Mouse (Mus musculus) G1E (cell line): ENCODE results near the gene Gna15. TPM values are rescaled to one million over a fixed set of nuclear protein-coding genes. Genes with fewer than 3 reads are reported as not detected.

Experiments
- ATAC-seq: 2 replicates; pipeline ENCODE4 v1.8.0; 2016; ENCODE audit warnings: mild to moderate bottlenecking; ENCODE audit not compliant: insufficient number of reproducible peaks, poor library complexity, low FRiP score, severe bottlenecking; ENCODE audit errors: extremely low read depth
- DNase-seq: peaks from one replicate; pipeline ENCODE4 v3.0.0; 2012; ENCODE audit warnings: low spot score
- H3K27me3 ChIP-seq: 2 replicates; pipeline ENCODE4 v1.6.1; 2012; ENCODE audit warnings: mild to moderate bottlenecking, low read length, inconsistent platforms; ENCODE audit not compliant: insufficient read depth
- H3K36me3 ChIP-seq: replicated peaks from 2 replicates; pipeline ENCODE3; 2012; ENCODE audit warnings: mild to moderate bottlenecking, inconsistent platforms
- H3K4me1 ChIP-seq: 2 replicates; pipeline ENCODE4 v1.6.1; 2012; ENCODE audit warnings: low read depth, low read length, inconsistent platforms, mixed read lengths; ENCODE audit not compliant: insufficient read depth
- H3K4me3 ChIP-seq: 2 replicates; pipeline ENCODE4 v1.5.1; 2012; ENCODE audit warnings: low read depth, mild to moderate bottlenecking, inconsistent platforms, low read length, moderate library complexity, mixed read lengths
- H3K9me3 ChIP-seq: replicated peaks from 2 replicates; pipeline ENCODE4 v1.6.1; 2012; ENCODE audit warnings: inconsistent platforms
- CTCF ChIP-seq: IDR thresholded peaks from 2 replicates; pipeline ENCODE4 v1.5.1; 2012; ENCODE audit warnings: low read depth, low read length, inconsistent platforms, mixed read lengths
- GATA1 ChIP-seq: IDR thresholded peaks from 2 replicates; pipeline ENCODE4 v1.6.1; 2012; ENCODE audit warnings: borderline replicate concordance, low read length, inconsistent platforms, mixed read lengths
- GATA2 ChIP-seq: IDR thresholded peaks from 2 replicates; pipeline ENCODE4 v1.6.1; 2012; ENCODE audit warnings: low read depth, low read length, inconsistent platforms, borderline replicate concordance
- POLR2AphosphoS5 ChIP-seq: IDR thresholded peaks from 2 replicates; pipeline ENCODE4 v1.6.1; 2012; ENCODE audit warnings: low read depth, low read length, inconsistent platforms; ENCODE audit not compliant: insufficient replicate concordance
- TAL1 ChIP-seq: conservative IDR thresholded peaks from 2 replicates; pipeline ENCODE4 v1.6.1; 2012; ENCODE audit warnings: low read depth, low read length, inconsistent platforms, mixed read lengths
- polyA plus RNA-seq: library from polyadenylated mRNA; stranded (reverse); fragments of >175 nt; gene quantifications from 2 replicates; pipeline ENCODE4 v1.2.3, GENCODE M21; 2012
- total RNA-seq, 2 experiments: library from RNA; stranded (forward) in 1 of 2; stranded (reverse) in 1 of 2; fragments of 200-1000 nt in 1 of 2; fragments of >200 nt in 1 of 2; fragmentation: Nextera tagmentation in 1 of 2; gene quantifications; 2 replicates each; pipeline ENCODE4 v1.2.3; 2014 to 2017

Gene Gna15
- total and polyA plus RNA-seq, 3 experiments = 16.5 to 22.5 (median 20.1) TPM

DNA sequence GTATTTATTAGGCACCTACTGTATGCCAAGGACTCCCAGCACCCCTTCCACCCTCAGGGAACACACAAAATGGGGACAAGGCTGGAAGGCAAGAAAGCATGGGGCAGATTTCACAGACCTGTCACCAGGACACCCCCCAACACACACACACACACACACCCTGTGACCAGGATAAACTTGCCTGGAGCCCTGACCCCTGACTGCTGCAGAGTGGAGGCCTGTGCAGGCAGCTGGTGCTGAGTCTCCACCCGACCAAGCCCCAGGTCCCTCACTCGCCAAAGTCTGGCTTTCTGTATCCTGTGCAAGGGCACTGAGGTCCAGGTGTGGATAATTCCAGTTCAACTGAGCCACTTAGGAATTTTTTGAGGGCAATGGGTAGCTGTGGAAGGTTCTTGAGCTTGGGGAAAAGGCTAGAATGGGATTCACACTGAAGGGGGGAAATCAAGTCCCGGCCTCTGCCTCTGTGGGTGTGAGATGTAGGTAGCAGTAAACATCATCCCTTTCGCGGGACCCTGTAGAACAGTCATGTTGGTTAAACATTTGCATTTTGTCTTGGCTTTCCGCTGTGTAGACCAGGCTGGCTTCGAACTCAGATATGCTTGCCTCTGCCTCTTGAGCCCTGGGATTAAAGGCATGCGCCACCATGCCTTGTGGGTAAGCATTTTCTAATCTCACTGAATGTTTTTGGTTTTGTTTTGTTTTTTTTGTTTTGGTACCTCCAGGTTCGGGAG is 45.6 kb upstream of the Gna15 start:
- peaks cover 79% of the 10 kb centered on the region for H3K4me1 ChIP-seq
- no peak overlapping the region for H3K4me3 ChIP-seq
- peaks cover 32% of the 10 kb centered on the region for H3K36me3 ChIP-seq
- peaks cover 32% of the 10 kb centered on the region for H3K27me3 ChIP-seq
- H3K9me3 ChIP-seq = no peaks in the 10 kb centered on the region
- TF ChIP-seq GATA2 = no peak
- TF ChIP-seq POLR2AphosphoS5 = no peak
- no peak for TF ChIP-seq CTCF
- TF ChIP-seq GATA1 = no peak
- TF ChIP-seq TAL1 = no peak
- DNase-seq (no peak), ATAC-seq (no peak)

DNA sequence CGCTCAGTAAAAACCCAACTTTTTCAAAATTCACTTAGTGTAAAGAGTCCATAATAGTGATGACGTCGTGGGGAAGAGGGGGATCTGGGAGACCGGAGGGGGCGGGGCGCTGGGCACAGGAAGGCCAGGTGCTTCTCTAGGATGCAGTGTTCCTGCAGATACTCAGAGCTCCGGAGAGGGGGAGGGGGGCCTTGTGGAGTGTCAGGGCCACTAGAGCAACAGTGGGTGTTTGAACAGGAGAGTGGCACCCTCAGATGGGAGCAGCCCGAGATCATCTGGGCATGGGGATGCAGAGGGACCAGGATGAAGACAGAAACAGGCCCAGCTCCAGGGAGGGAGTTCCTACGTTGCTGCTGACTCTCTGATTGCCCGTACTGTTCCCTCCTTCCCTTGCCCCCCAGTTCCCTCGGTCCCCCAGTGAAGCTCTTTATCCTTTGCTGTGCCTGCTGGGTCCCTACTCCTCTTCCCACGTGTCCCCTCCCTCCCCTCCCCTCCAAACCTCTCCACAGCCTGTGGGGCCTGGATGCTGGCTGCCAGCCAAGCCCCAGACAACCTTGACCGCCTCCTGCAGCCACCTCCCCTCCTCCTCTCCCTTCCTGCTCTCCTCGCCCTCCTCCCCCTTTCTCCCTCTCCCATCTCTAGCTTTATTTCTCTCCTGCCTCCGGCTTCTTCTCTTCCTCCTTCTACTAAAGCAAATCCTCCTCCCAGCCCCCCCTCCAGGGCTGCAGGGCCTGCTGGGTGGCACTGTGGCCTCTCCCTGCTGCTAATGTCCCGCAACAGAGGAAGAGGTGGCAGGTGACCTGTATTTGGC is 44.6 kb upstream of the Gna15 start:
- DNase-seq (no peak), ATAC-seq (no peak)
- H3K9me3 ChIP-seq = no peaks in the 10 kb centered on the region
- no peak for TF ChIP-seq TAL1
- TF ChIP-seq GATA1 = no peak
- no peak for TF ChIP-seq POLR2AphosphoS5
- TF ChIP-seq GATA2 = no peak
- TF ChIP-seq CTCF = no peak
- peaks cover 42% of the 10 kb centered on the region for H3K36me3 ChIP-seq
- H3K4me1 ChIP-seq = peaks cover 80% of the 10 kb centered on the region
- H3K27me3 ChIP-seq = peaks cover 23% of the 10 kb centered on the region
- no peak overlapping the region; the same call in 1 of the 2 replicates for H3K4me3 ChIP-seq

DNA sequence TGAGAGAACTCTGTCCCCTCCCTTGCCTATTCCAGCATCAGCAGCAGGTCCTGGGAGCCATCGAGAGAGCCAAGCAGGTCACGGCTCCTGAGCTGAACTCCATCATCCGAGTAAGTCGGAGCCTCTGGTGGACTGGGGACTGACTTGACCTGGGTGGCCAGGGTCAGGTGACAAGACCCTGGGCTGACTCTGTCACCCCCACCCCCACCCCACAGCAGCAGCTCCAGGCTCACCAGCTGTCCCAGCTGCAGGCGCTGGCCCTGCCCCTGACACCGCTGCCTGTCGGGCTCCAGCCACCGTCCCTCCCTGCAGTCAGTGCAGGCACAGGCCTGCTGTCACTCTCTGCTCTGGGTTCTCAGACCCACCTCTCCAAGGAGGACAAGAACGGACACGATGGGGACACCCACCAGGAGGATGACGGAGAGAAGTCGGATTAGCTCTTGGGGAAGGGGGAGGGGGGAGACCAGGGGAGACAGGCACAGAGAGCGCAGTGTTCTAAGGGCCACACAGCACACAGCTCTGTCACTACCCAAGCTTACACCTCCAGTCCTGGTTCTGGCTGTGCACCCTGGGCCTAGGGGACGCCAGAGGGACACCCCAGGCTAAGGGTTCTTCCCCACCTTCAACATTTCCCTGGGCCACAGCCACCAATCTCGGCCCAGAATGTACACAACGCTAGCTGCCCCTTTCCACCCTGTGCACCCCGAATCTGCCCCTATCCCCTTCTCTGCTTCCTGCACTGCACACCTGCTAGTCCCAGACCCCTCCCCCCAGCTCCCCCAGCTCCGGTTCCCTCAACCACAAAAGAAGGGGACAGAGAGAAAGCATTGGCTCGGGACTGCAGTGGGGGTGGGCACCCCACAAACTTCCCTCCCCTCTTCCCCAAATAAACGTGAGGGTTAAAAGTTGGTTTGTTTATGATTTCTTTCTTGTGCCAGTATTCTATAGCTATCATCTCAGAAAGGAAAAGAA is 41.5 kb upstream of the Gna15 start:
- Histone ChIP-seq H3K4me3 (no peak overlapping the region), H3K27me3 (peaks cover 5% of the 10 kb centered on the region; the same call in 1 of the 2 replicates), H3K36me3 (peaks cover 70% of the 10 kb centered on the region), H3K9me3 (no peaks in the 10 kb centered on the region), H3K4me1 (peaks cover 78% of the 10 kb centered on the region)
- TF ChIP-seq CTCF (no peak), GATA2 (no peak), POLR2AphosphoS5 (no peak)
- DNase-seq (no peak), ATAC-seq (no peak)

DNA sequence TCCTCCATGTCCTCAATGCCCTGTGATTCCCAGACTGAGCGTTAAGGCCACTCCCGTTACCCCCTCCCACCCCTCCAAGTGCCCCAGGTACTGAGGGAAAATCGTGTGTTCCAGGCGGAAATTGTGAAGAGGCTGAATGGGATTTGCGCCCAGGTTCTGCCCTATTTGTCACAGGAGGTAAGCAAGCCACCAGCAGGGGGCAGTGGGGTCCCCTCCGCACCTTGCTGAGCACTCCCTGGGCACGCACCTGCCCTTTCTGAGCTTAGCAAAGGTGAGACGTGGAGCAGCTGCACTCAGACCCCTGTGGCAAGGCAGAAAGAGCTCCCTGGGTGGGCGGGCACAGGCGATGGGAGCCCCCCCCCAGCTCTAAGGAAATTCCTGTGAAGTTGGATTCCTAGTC is 40.7 kb upstream of the Gna15 start:
- H3K4me3 ChIP-seq = no peak overlapping the region
- H3K27me3 ChIP-seq = peaks cover 3% of the 10 kb centered on the region; the same call in 1 of the 2 replicates
- peaks cover 75% of the 10 kb centered on the region for H3K4me1 ChIP-seq
- H3K36me3 ChIP-seq = peaks cover 70% of the 10 kb centered on the region
- DNase-seq (peak; percentile 51), ATAC-seq (no peak)
- H3K9me3 ChIP-seq = no peaks in the 10 kb centered on the region
- TF ChIP-seq TAL1 (no peak), CTCF (peak; percentile 47; the same call in 1 of the 2 replicates), GATA2 (no peak), POLR2AphosphoS5 (no peak), GATA1 (no peak)

DNA sequence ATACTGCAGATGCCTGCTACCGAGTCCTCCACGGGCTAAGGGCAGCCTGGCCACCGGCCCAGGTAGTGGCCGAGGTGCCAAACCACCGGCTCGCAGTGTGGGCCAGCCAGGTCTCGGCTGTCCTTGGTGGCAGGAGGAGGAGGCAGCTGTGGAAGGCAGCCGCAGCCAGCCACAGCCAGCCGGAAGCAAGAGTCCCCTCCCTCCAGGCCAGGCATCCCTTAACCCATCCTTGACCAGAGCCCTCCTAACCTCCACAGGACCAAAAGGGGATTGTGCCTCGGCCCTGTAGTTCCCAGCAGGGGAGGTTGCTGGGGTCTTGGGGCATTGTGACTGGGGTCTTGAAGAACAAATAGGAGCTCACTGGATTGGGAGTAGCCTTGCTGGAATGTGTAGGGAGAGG is 40.2 kb upstream of the Gna15 start:
- Histone ChIP-seq H3K36me3 (peaks cover 70% of the 10 kb centered on the region), H3K4me3 (peak overlapping the region; percentile 50; the same call in 1 of the 2 replicates), H3K9me3 (no peaks in the 10 kb centered on the region), H3K4me1 (peaks cover 69% of the 10 kb centered on the region), H3K27me3 (no peaks in the 10 kb centered on the region)
- no peak for ATAC-seq
- TF ChIP-seq GATA2 (no peak), CTCF (no peak), POLR2AphosphoS5 (no peak), GATA1 (no peak)
- DNase-seq = no peak

DNA sequence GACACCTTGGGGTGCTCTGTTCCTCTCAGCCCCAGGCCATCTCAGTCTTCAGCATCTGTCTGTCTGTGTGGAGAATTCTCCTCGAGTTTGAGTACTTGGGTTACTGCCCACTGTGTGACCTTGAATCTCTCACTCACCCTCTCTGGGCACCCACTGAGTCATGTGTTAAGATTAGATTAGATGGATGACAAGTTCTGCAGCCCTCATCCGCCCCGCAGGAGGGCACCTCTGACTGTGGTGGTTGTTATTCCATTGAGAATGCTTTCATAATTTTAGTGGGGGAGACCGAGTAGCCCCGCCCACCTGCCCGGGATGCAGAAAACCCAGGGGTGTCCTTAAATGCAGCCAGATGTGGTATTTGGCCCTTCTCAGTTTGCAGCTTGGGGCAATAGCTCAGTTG is 39.5 kb upstream of the Gna15 start:
- ATAC-seq (no peak), DNase-seq (no peak)
- H3K36me3 ChIP-seq = peaks cover 70% of the 10 kb centered on the region
- H3K9me3 ChIP-seq = no peaks in the 10 kb centered on the region
- H3K27me3 ChIP-seq = no peaks in the 10 kb centered on the region
- TF ChIP-seq TAL1 = no peak
- TF ChIP-seq GATA2 = no peak
- no peak for TF ChIP-seq CTCF
- no peak overlapping the region for H3K4me3 ChIP-seq
- peaks cover 69% of the 10 kb centered on the region for H3K4me1 ChIP-seq
